Mouse (Mus musculus) limb, embryonic 15.5 days (tissue): ENCODE measurements around the gene She. TPM values are rescaled to one million over a fixed set of nuclear protein-coding genes. Genes with fewer than 3 reads are reported as not detected.

ENCODE experiments used
- ATAC-seq: fragments of 200-750 bp; cut with Nextera tagmentation; 2 replicates; pipeline ENCODE4 v1.8.0; 2017; ENCODE audit warnings: low read depth, moderate TSS enrichment; ENCODE audit not compliant: insufficient number of reproducible peaks, low FRiP score, low TSS enrichment
- H3K27ac ChIP-seq: fragments of 300-500 bp; sonication (generic); 2 replicates; pipeline ENCODE4 v1.5.1; 2015; ENCODE audit warnings: moderate library complexity, mild to moderate bottlenecking, inconsistent platforms
- H3K27me3 ChIP-seq: fragments of 300-500 bp; sonication (generic); 2 replicates; pipeline ENCODE4 v1.6.1; 2015; ENCODE audit warnings: inconsistent platforms
- H3K36me3 ChIP-seq: fragments of 300-500 bp; sonication (generic); 2 replicates; pipeline ENCODE4 v1.6.1; 2015; ENCODE audit warnings: inconsistent platforms
- H3K4me1 ChIP-seq: fragments of 300-500 bp; sonication (generic); 2 replicates; pipeline ENCODE4 v1.6.1; 2015; ENCODE audit warnings: inconsistent platforms
- H3K4me2 ChIP-seq: fragments of 300-500 bp; sonication (generic); 2 replicates; pipeline ENCODE4 v1.6.1; 2015; ENCODE audit warnings: mild to moderate bottlenecking, inconsistent platforms
- H3K4me3 ChIP-seq: fragments of 300-500 bp; sonication (generic); 2 replicates; pipeline ENCODE4 v1.5.1; 2015; ENCODE audit warnings: mild to moderate bottlenecking, inconsistent platforms
- H3K9ac ChIP-seq: fragments of 300-500 bp; sonication (generic); 2 replicates; pipeline ENCODE4 v1.6.1; 2015; ENCODE audit warnings: inconsistent platforms
- H3K9me3 ChIP-seq: fragments of 300-500 bp; sonication (generic); 2 replicates; pipeline ENCODE4 v1.6.1; 2016; ENCODE audit warnings: inconsistent platforms
- WGBS: fragments of 180-500 bp; shearing (Covaris S2); methylation state at CpG from one replicate; pipeline ENCODE4 v1.1.7; 2015; 5-methylcytosine and 5-hydroxymethylcytosine counted together
- polyA plus RNA-seq: library from polyadenylated mRNA; unstranded; fragments of >200 nt; fragmentation: Nextera tagmentation; extraction: Ambion mirVana; gene quantifications from 2 replicates; pipeline ENCODE4 v1.2.1, GENCODE M21; 2015

She gene
- polyA plus RNA-seq, 1 experiment from 2014 or later = 3.9 TPM

GRCm38 (mm10) chr3:89876469-89876868 is 45.3 kb downstream of the She start:
- no peaks in the 10 kb centered on the region for H3K27me3 ChIP-seq
- peaks cover 12% of the 10 kb centered on the region for H3K4me1 ChIP-seq
- H3K4me3 ChIP-seq = no peak overlapping the region
- no peak overlapping the region for H3K27ac ChIP-seq
- no peak overlapping the region for H3K9ac ChIP-seq
- H3K4me2 ChIP-seq = no peak overlapping the region
- no peaks in the 10 kb centered on the region for H3K36me3 ChIP-seq
- H3K9me3 ChIP-seq = no peaks in the 10 kb centered on the region
- WGBS = 73% methylated on average over 4 of the region's 4 CpGs
- no peak for ATAC-seq

DNA sequence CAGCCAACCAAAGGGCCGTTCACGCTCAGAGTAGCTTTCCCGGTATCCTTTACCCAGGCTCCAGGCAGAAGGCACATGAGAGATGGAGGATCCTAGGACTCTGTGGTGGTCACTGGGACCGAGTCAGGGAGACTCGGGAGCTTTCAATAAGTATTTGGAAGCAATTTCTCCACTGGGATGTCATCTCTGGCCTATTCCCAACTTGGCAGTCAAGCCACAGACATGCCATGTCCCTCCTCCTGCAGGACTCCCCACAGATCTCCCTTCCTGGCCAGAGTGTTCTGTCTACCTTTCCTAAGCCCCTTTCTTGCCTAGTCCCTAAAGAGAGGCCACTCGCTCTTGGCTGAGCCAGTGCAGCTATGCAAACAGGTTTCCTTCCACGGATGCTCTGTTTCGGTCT is 46.0 kb downstream of the She start:
- H3K4me3 ChIP-seq = no peak overlapping the region
- no peak overlapping the region for H3K4me2 ChIP-seq
- no peak overlapping the region for H3K9ac ChIP-seq
- H3K9me3 ChIP-seq = no peaks in the 10 kb centered on the region
- WGBS = 72% methylated on average over 8 of the region's 8 CpGs
- no peak for ATAC-seq
- no peaks in the 10 kb centered on the region for H3K27me3 ChIP-seq
- H3K27ac ChIP-seq = no peak overlapping the region
- peaks cover 12% of the 10 kb centered on the region for H3K4me1 ChIP-seq
- H3K36me3 ChIP-seq = no peaks in the 10 kb centered on the region

DNA sequence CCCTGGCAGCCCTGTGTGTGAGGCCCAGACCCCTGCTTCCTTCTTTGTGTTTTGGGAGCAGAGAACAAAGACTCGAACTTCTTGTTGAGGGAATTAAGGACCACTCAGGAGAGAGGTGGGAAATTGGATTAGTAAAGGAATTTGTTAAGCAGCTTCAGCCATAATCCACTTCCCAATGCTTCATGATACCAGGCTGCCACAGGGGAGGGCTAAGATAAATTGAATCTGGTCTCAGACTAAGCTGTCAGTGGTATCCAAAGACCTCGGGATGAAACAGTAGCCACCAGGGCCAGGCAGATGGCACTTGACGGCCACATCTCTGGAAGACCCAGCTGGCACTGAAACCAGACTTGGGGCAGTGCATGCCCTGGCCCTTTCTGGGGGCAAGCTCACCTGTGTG is 47.3 kb downstream of the She start:
- WGBS = 46% methylated on average over 3 of the region's 3 CpGs

DNA sequence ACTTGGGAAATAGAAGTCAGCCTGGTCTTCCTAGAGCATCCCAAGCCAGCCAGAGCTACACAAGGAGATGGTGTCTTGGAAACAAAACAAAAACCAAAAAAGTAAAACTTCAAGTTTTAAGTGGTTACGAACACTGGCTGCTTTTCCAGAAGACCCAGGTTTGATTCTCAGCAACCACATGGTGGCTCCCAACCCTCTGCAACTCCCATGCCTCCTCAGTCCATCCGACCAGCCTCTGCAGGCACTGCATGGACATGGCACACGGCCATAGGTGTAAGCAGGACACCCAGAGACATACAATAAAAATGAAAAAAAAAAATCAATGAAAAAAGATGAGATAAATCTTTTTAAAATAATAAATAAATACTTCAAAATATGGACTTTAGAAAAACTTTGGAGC is 48.2 kb downstream of the She start:
- Histone ChIP-seq H3K9ac (no peak overlapping the region), H3K4me1 (0 out of 2 replicates have a peak, but pooled peaks cover 11% of the 10 kb centered on the region), H3K4me3 (no peak overlapping the region), H3K9me3 (no peaks in the 10 kb centered on the region), H3K27me3 (no peaks in the 10 kb centered on the region), H3K36me3 (no peaks in the 10 kb centered on the region), H3K4me2 (no peak overlapping the region), H3K27ac (no peak overlapping the region)
- no peak for ATAC-seq
- 61% methylated on average over 3 of the region's 3 CpGs for WGBS

More for the DNA sequence above, 47.3 kb downstream of the She start:
- Histone ChIP-seq H3K4me3 (no peak overlapping the region), H3K9ac (no peak overlapping the region), H3K36me3 (no peaks in the 10 kb centered on the region), H3K27ac (no peak overlapping the region), H3K4me1 (0 out of 2 replicates have a peak, but pooled peaks cover 11% of the 10 kb centered on the region), H3K27me3 (no peaks in the 10 kb centered on the region), H3K4me2 (no peak overlapping the region), H3K9me3 (no peaks in the 10 kb centered on the region)
- ATAC-seq = no peak

GRCm38 (mm10) chr3:89880036-89880851 is 49.1 kb downstream of the She start:
- Histone ChIP-seq H3K36me3 (no peaks in the 10 kb centered on the region), H3K4me1 (0 out of 2 replicates have a peak, but pooled peaks cover 11% of the 10 kb centered on the region), H3K27me3 (no peaks in the 10 kb centered on the region), H3K4me2 (no peak overlapping the region), H3K27ac (no peak overlapping the region; the same call in 1 of the 2 replicates), H3K9ac (no peak overlapping the region), H3K4me3 (no peak overlapping the region), H3K9me3 (no peaks in the 10 kb centered on the region)
- 60% methylated on average over 5 of the region's 5 CpGs for WGBS
- ATAC-seq = no peak

DNA sequence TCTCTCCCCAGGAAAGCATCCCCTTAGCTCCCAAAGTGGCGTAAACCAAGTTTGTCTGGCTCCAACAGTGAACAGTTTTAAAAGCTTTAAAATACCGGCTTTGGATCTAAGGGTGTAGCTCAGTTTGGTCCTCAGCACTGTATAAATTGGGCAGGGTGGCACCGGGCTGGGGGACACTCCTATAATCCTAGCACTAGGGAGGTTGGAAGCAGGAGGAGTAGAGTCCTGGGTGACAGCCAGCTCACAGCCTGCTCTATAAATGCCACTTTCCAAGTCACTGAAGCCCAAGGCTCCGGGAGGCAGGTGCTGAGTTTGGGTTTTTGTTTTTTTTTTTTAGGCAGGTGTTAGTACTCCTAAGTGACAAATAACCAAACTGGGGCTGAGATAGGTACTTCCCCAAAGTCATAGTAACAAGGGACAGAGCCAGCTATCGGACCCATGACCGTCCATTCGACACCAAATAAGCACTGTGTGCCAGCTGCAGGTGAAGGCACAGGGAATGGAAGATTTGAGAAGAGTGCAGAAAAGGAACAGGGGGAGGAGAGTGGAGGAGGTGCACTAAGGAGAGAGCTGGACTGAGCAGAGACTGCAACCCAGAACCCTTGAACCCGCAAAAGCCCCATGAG is 51.5 kb downstream of the She start:
- 62% methylated on average over 8 of the region's 8 CpGs for WGBS
- H3K27me3 ChIP-seq = no peaks in the 10 kb centered on the region
- no peak overlapping the region for H3K4me3 ChIP-seq
- no peak overlapping the region for H3K27ac ChIP-seq
- H3K9ac ChIP-seq = no peak overlapping the region
- H3K9me3 ChIP-seq = no peaks in the 10 kb centered on the region
- no peak overlapping the region for H3K4me2 ChIP-seq
- H3K4me1 ChIP-seq = peaks cover 13% of the 10 kb centered on the region; the same call in 1 of the 2 replicates
- no peak for ATAC-seq
- H3K36me3 ChIP-seq = no peaks in the 10 kb centered on the region

DNA sequence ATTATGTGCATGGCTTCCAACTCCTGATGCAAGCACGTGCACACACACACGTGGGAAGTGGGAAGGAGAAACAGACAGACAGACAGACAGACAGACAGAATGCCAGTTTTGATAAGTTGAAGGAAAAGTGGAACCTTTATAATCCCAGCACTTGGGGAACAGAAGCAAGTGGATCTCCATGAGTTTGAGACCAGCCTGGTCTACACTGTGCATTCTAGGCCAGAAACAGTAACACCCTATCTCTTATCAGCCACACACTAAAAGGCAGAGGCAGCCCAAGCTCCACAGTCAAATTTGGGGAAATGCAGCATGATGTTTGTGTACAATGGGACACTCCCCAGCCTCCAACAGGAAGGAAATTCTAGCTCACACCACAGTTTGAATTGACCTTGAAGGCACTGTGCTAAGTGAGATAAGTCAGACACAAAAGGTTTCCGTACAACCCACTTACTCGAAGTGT is 52.4 kb downstream of the She start:
- Histone ChIP-seq H3K4me3 (no peak overlapping the region), H3K27ac (no peak overlapping the region), H3K4me1 (peaks cover 13% of the 10 kb centered on the region; the same call in 1 of the 2 replicates), H3K9ac (no peak overlapping the region), H3K36me3 (no peaks in the 10 kb centered on the region), H3K4me2 (no peak overlapping the region), H3K9me3 (no peaks in the 10 kb centered on the region), H3K27me3 (no peaks in the 10 kb centered on the region)
- 83% methylated on average over 4 of the region's 4 CpGs for WGBS
- no peak for ATAC-seq

DNA sequence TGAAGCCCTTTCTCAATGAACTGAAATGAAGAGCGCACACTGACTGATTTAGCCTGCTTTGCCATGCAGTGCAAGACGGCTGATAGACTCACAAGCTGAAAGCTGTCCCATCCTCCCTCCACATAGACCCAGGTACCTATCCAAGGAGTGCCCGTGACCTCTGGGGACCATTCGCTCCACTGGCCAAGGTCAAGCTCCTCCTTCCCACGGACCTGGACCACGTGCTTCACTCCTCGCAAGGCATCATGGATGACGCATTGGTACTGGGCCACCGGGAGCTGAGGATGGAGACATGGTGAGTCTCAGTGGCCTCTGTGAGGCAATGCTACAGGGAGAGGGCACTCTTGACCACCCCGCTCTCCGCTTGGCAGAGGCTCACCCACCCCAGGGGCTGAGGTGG is 54.6 kb downstream of the She start:
- H3K9ac ChIP-seq = no peak overlapping the region
- no peaks in the 10 kb centered on the region for H3K36me3 ChIP-seq
- no peak overlapping the region for H3K27ac ChIP-seq
- no peaks in the 10 kb centered on the region for H3K9me3 ChIP-seq
- no peaks in the 10 kb centered on the region for H3K27me3 ChIP-seq
- WGBS = 93% methylated on average over 11 of the region's 11 CpGs
- no peak overlapping the region for H3K4me3 ChIP-seq
- H3K4me2 ChIP-seq = no peak overlapping the region
- no peak for ATAC-seq
- H3K4me1 ChIP-seq = peaks cover 23% of the 10 kb centered on the region

DNA sequence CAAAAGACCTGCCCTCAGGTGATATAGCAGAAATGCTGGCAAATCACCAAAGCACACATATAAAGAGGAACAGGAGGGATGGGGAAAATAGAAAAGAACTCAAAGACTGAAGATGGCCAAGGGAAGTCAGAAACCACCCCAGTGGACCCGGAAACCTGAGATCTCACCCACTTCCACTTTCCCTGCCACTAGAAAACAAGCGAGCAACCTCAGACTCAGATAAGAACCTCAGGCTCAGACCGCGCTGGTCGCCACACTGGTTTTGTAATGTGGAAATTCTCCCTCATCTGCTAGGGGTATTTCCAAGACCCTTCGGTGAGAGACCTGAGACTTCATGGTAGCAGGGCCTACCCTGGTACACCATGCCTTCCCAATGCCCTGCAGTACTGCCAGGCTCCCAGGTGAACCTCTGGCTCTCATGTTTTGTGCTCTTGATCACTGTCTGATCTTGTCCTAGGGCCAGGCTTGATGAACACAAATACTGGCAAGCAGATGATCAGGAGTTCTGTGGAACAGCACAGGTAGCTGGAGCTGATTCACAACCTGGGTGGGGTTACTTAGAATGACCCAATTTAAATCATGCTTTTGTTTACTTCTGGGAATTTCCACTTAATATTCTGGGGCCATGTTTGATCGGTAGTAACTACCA is 56.5 kb downstream of the She start:
- Histone ChIP-seq H3K27me3 (no peaks in the 10 kb centered on the region), H3K9ac (no peak overlapping the region), H3K4me3 (no peak overlapping the region), H3K9me3 (no peaks in the 10 kb centered on the region), H3K36me3 (no peaks in the 10 kb centered on the region), H3K4me2 (no peak overlapping the region), H3K27ac (no peak overlapping the region), H3K4me1 (peaks cover 18% of the 10 kb centered on the region)
- ATAC-seq = no peak
- 86% methylated on average over 7 of the region's 7 CpGs for WGBS

DNA sequence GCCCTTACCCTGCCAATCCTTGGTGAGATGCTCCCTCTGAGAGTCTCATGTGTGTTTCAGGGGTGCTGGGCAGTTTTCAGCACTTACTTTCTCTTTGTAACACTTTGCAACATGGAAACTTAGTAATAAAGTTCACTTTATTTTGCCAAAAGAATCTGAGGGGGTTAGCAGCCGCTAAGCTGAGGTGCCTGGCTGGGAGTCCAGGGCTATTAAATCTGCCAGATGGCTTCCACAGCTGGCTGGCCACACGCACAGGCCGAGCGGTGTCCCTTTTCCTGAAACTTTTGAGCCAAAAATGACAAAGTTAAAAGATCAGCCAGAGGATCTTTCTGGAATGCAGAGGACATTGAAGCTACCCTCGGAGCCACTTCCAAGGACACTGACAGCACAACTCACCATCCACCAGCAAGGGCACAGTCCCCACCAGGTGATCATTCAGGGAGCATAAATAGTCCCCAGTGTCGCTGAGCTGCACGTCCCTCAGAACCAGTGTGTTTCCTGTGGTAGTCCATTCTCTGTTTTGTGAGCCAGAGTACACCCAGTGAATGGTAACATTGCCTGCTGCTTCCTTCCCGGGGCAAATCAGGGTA is 58.8 kb downstream of the She start:
- Histone ChIP-seq H3K27ac (peak overlapping the region; percentile 33; the same call in 1 of the 2 replicates), H3K4me3 (no peak overlapping the region), H3K4me1 (peaks cover 17% of the 10 kb centered on the region), H3K9me3 (no peaks in the 10 kb centered on the region), H3K4me2 (no peak overlapping the region), H3K36me3 (no peaks in the 10 kb centered on the region), H3K27me3 (no peaks in the 10 kb centered on the region), H3K9ac (no peak overlapping the region)
- 30% methylated on average over 8 of the region's 8 CpGs for WGBS
- ATAC-seq = no peak; the same call in 1 of the 2 replicates

GRCm38 (mm10) chr3:89891696-89892095 is 60.5 kb downstream of the She start:
- no peak overlapping the region for H3K9ac ChIP-seq
- no peak overlapping the region for H3K27ac ChIP-seq
- H3K36me3 ChIP-seq = no peaks in the 10 kb centered on the region
- no peak for ATAC-seq
- no peak overlapping the region for H3K4me3 ChIP-seq
- no peak overlapping the region for H3K4me2 ChIP-seq
- no peaks in the 10 kb centered on the region for H3K9me3 ChIP-seq
- H3K4me1 ChIP-seq = peaks cover 18% of the 10 kb centered on the region
- no peaks in the 10 kb centered on the region for H3K27me3 ChIP-seq
